Mouse (Mus musculus): ENCODE results near the gene Il12a. TPM values are rescaled to one million over a fixed set of nuclear protein-coding genes. Genes with fewer than 3 reads are reported as not detected.

Il12a gene
- total and polyA plus RNA-seq, 3 experiments: 3.8 to 12.3 (median 11.2) TPM

- no peaks in the 10 kb centered on the region for H3K27me3 ChIP-seq (replicated peaks)
- no peak for DNase-seq (ENCODE audit: extremely low read depth)
- H3K9me3 ChIP-seq (replicated peaks; ENCODE audit: low read length): no peaks in the 10 kb centered on the region
- H3K4me1 ChIP-seq (ENCODE audit: control insufficient read depth in 1 of 2, insufficient read depth in 2 of 2): peaks cover 8 to 13% of the 10 kb centered on the region in 2 experiments
- no peaks in the 10 kb centered on the region for H3K36me3 ChIP-seq (replicated peaks in 1 of 2; ENCODE audit: control insufficient read depth in 1 of 2, insufficient read depth in 1 of 2, low read length in 1 of 2)
- dilution Hi-C loops (cut with MboI; ENCODE audit: extremely low pct_ligation_motif_present, extremely low pct_unique_long_range_greater_than_20kb, low sequenced_read_pairs) (no loop called here), in situ Hi-C loops (cut with MboI; ENCODE audit: low pct_ligation_motif_present, low pct_unique_long_range_greater_than_20kb, low sequenced_read_pairs) (no loop called here)
- H3K4me3 ChIP-seq (replicated peaks in 1 of 3; ENCODE audit: low read depth in 2 of 3, low read length in 2 of 3, poor library complexity in 1 of 3): no peak overlapping the region
- no peak overlapping the region for H3K9ac ChIP-seq (ENCODE audit: insufficient read depth, low read depth)
- no peaks in the 10 kb centered on the region for H3K79me2 ChIP-seq (replicated peaks; ENCODE audit: control insufficient read depth, extremely low read depth, insufficient read depth, poor library complexity, severe bottlenecking)
- H3K27ac ChIP-seq (ENCODE audit: insufficient read depth, low read depth): no peak overlapping the region
- no peak overlapping the region for H3K4me2 ChIP-seq (ENCODE audit: insufficient read depth, low read depth, poor library complexity, severe bottlenecking)
- TF ChIP-seq PAX5 (IDR thresholded peaks at IDR 0.05; ENCODE audit: low read length): no peak
- TF ChIP-seq NELFE (IDR thresholded peaks at IDR 0.05; ENCODE audit: low read depth, low read length): no peak
- no peak for TF ChIP-seq ZKSCAN1 (IDR thresholded peaks at IDR 0.05; ENCODE audit: borderline replicate concordance, low read depth, low read length)
- TF ChIP-seq ETS1 (conservative IDR thresholded peaks at IDR 0.05; ENCODE audit: low read depth, low read length): no peak
- TF ChIP-seq JUN (IDR thresholded peaks at IDR 0.05; ENCODE audit: insufficient read depth, low read depth, low read length): no peak
- TF ChIP-seq MXI1 (IDR thresholded peaks at IDR 0.05; ENCODE audit: low read depth, low read length): no peak
Measured at GRCm38 (mm10) chr3:68683579-68683978, 6.9 kb upstream of the Il12a start.

GRCm38 (mm10) chr3:68684207-68684606 is 6.2 kb upstream of the Il12a start:
- no peak for TF ChIP-seq ZKSCAN1 (IDR thresholded peaks at IDR 0.05; ENCODE audit: borderline replicate concordance, low read depth, low read length)
- dilution Hi-C loops (cut with MboI; ENCODE audit: extremely low pct_ligation_motif_present, extremely low pct_unique_long_range_greater_than_20kb, low sequenced_read_pairs): no loop called here
- Histone ChIP-seq H3K4me3 (replicated peaks in 1 of 3; ENCODE audit: low read depth in 2 of 3, low read length in 2 of 3, poor library complexity in 1 of 3) (no peak overlapping the region), H3K27me3 (replicated peaks) (no peaks in the 10 kb centered on the region), H3K4me2 (ENCODE audit: insufficient read depth, low read depth, poor library complexity, severe bottlenecking) (no peak overlapping the region), H3K9ac (ENCODE audit: insufficient read depth, low read depth) (no peak overlapping the region), H3K4me1 (ENCODE audit: control insufficient read depth in 1 of 2, insufficient read depth in 2 of 2) (peaks cover 8 to 13% of the 10 kb centered on the region in 2 experiments), H3K9me3 (replicated peaks; ENCODE audit: low read length) (no peaks in the 10 kb centered on the region), H3K36me3 (replicated peaks in 1 of 2; ENCODE audit: control insufficient read depth in 1 of 2, insufficient read depth in 1 of 2, low read length in 1 of 2) (no peaks in the 10 kb centered on the region), H3K79me2 (replicated peaks; ENCODE audit: control insufficient read depth, extremely low read depth, insufficient read depth, poor library complexity, severe bottlenecking) (no peaks in the 10 kb centered on the region), H3K27ac (ENCODE audit: insufficient read depth, low read depth) (no peak overlapping the region)
- DNase-seq (ENCODE audit: extremely low read depth): no peak
- in situ Hi-C loops (cut with MboI; ENCODE audit: low pct_ligation_motif_present, low pct_unique_long_range_greater_than_20kb, low sequenced_read_pairs): no loop called here

GRCm38 (mm10) chr3:68686852-68687560 is 3.4 kb upstream of the Il12a start:
- H3K4me1 ChIP-seq (ENCODE audit: control insufficient read depth in 1 of 2, insufficient read depth in 2 of 2): peaks cover 14 to 27% of the 10 kb centered on the region in 2 experiments
- no peak overlapping the region for H3K9ac ChIP-seq (ENCODE audit: insufficient read depth, low read depth)
- H3K36me3 ChIP-seq (replicated peaks in 1 of 2; ENCODE audit: control insufficient read depth in 1 of 2, insufficient read depth in 1 of 2, low read length in 1 of 2): no peaks in the 10 kb centered on the region
- H3K27me3 ChIP-seq (replicated peaks): no peaks in the 10 kb centered on the region
- no peaks in the 10 kb centered on the region for H3K79me2 ChIP-seq (replicated peaks; ENCODE audit: control insufficient read depth, extremely low read depth, insufficient read depth, poor library complexity, severe bottlenecking)
- H3K27ac ChIP-seq (ENCODE audit: insufficient read depth, low read depth): no peak overlapping the region
- no peaks in the 10 kb centered on the region for H3K9me3 ChIP-seq (replicated peaks; ENCODE audit: low read length)
- in situ Hi-C loops (cut with MboI; ENCODE audit: low pct_ligation_motif_present, low pct_unique_long_range_greater_than_20kb, low sequenced_read_pairs) (no loop called here), dilution Hi-C loops (cut with MboI; ENCODE audit: extremely low pct_ligation_motif_present, extremely low pct_unique_long_range_greater_than_20kb, low sequenced_read_pairs) (no loop called here)
- TF ChIP-seq CHD1 (IDR thresholded peaks at IDR 0.05; ENCODE audit: low read depth, low read length): no peak
- no peak for TF ChIP-seq ZC3H11A (IDR thresholded peaks at IDR 0.05; ENCODE audit: low read depth, low read length)
- TF ChIP-seq IRF4 (IDR thresholded peaks at IDR 0.05; ENCODE audit: low read depth, low read length): no peak
- no peak for TF ChIP-seq HCFC1 (IDR thresholded peaks at IDR 0.05; ENCODE audit: low read depth, low read length)
- no peak for TF ChIP-seq CTCF (conservative IDR thresholded peaks at IDR 0.05 in 1 of 2, IDR thresholded peaks at IDR 0.05 in 1 of 2; ENCODE audit: low read depth in 2 of 2, low read length in 2 of 2)
- TF ChIP-seq E2F4 (IDR thresholded peaks at IDR 0.05; ENCODE audit: insufficient replicate concordance, low read depth, low read length): no peak
- TF ChIP-seq POLR2AphosphoS2 (IDR thresholded peaks at IDR 0.05; ENCODE audit: low read depth, low read length): no peak
- TF ChIP-seq GABPA (IDR thresholded peaks at IDR 0.05; ENCODE audit: insufficient replicate concordance, low read depth, low read length): no peak
- no peak for TF ChIP-seq MYC (IDR thresholded peaks at IDR 0.05; ENCODE audit: low read depth, low read length)
- TF ChIP-seq ETS1 (conservative IDR thresholded peaks at IDR 0.05; ENCODE audit: low read depth, low read length): no peak
- TF ChIP-seq ZMIZ1 (IDR thresholded peaks at IDR 0.05; ENCODE audit: low read depth, low read length): no peak
- TF ChIP-seq PAX5 (IDR thresholded peaks at IDR 0.05; ENCODE audit: low read length): no peak
- TF ChIP-seq ZKSCAN1 (IDR thresholded peaks at IDR 0.05; ENCODE audit: borderline replicate concordance, low read depth, low read length): no peak
- TF ChIP-seq MAFK (IDR thresholded peaks at IDR 0.05; ENCODE audit: insufficient replicate concordance, low read length): no peak
- no peak for TF ChIP-seq TCF12 (IDR thresholded peaks at IDR 0.05; ENCODE audit: low read depth, low read length)
- no peak for TF ChIP-seq USF1 (IDR thresholded peaks at IDR 0.05; ENCODE audit: low read depth, low read length)
- TF ChIP-seq MAX (IDR thresholded peaks at IDR 0.05; ENCODE audit: low read length): no peak
- H3K4me2 ChIP-seq (ENCODE audit: insufficient read depth, low read depth, poor library complexity, severe bottlenecking): no peak overlapping the region
- DNase-seq (ENCODE audit: extremely low read depth): no peak
- H3K4me3 ChIP-seq (replicated peaks in 1 of 3; ENCODE audit: low read depth in 2 of 3, low read length in 2 of 3, poor library complexity in 1 of 3): no peak overlapping the region

All from CH12.LX (cell line).